Mouse (Mus musculus) liver, embryonic 14.5 days (tissue): ENCODE data around the gene Man1c1. TPM values are rescaled to one million over a fixed set of nuclear protein-coding genes. Genes with fewer than 3 reads are reported as not detected.

ENCODE experiments used
- ATAC-seq: fragments of 200-750 bp; cut with Nextera tagmentation; 2 replicates; pipeline ENCODE4 v1.8.0; 2017; ENCODE audit warnings: moderate number of reproducible peaks, mild to moderate bottlenecking, moderate library complexity; ENCODE audit not compliant: insufficient read depth
- DNase-seq, 3 experiments: peaks; one replicate each; pipeline ENCODE4 v3.0.0-alpha.2; 2012 to 2013; ENCODE audit warnings: low read depth in 3 of 3, low spot score in 3 of 3
- H3K27ac ChIP-seq: fragments of 300-500 bp; sonication (generic); 2 replicates; pipeline ENCODE4 v1.5.1; 2014; ENCODE audit warnings: moderate library complexity, mild to moderate bottlenecking, control low read depth, inconsistent platforms
- H3K27me3 ChIP-seq: fragments of 300-500 bp; sonication (generic); 2 replicates; pipeline ENCODE4 v1.6.1; 2014; ENCODE audit warnings: mild to moderate bottlenecking, low read length, moderate library complexity; ENCODE audit not compliant: control insufficient read depth, insufficient read depth
- H3K36me3 ChIP-seq: fragments of 300-500 bp; sonication (generic); replicated peaks from 2 replicates; pipeline ENCODE4 v1.6.1; 2014; ENCODE audit warnings: low read depth; ENCODE audit not compliant: control insufficient read depth, insufficient read depth
- H3K4me1 ChIP-seq, 2 experiments: fragments of 200-500 bp in 1 of 2; fragments of 300-500 bp in 1 of 2; sonication (generic) in 1 of 2; replicated peaks; 2 replicates each; pipeline ENCODE4 v1.6.1; 2012 to 2014; ENCODE audit warnings: antibody characterized with exemption in 1 of 2, inconsistent platforms in 1 of 2, low read length in 1 of 2; ENCODE audit not compliant: control insufficient read depth in 2 of 2, insufficient read depth in 2 of 2
- H3K4me2 ChIP-seq: fragments of 300-500 bp; sonication (generic); 2 replicates; pipeline ENCODE4 v1.6.1; 2014; ENCODE audit warnings: low read depth, mild to moderate bottlenecking, control low read depth, moderate library complexity
- H3K4me3 ChIP-seq, 2 experiments: fragments of 200-500 bp in 1 of 2; fragments of 300-500 bp in 1 of 2; sonication (generic) in 1 of 2; 2 replicates each; pipeline ENCODE4 v1.5.1; 2012 to 2014; ENCODE audit warnings: low read depth in 2 of 2, low read length in 2 of 2, mild to moderate bottlenecking in 2 of 2, control low read depth in 1 of 2, inconsistent platforms in 1 of 2, moderate library complexity in 1 of 2; ENCODE audit not compliant: insufficient read depth in 1 of 2
- H3K9ac ChIP-seq: fragments of 300-500 bp; sonication (generic); replicated peaks from 2 replicates; pipeline ENCODE4 v1.6.1; 2014; ENCODE audit warnings: mild to moderate bottlenecking, control low read depth, moderate library complexity
- H3K9me3 ChIP-seq: fragments of 300-500 bp; sonication (generic); 2 replicates; pipeline ENCODE4 v1.6.1; 2016; ENCODE audit warnings: low read length, mixed read lengths; ENCODE audit not compliant: control insufficient read depth
- CTCF ChIP-seq: IDR thresholded peaks from 2 replicates; pipeline ENCODE4 v1.5.1; 2016; ENCODE audit warnings: antibody characterized with exemption, low read depth, control low read depth
- EP300 ChIP-seq: IDR thresholded peaks from 2 replicates; pipeline ENCODE4 v1.6.1; 2016; ENCODE audit warnings: antibody characterized with exemption, low read depth
- WGBS: fragments of 180-500 bp; shearing (Covaris S2); extraction: QIAGEN DNeasy Blood & Tissue Kit; methylation state at CpG from one replicate; pipeline ENCODE4 v1.1.7; 2014; ENCODE audit not compliant: insufficient replicate concordance; 5-methylcytosine and 5-hydroxymethylcytosine counted together
- polyA plus RNA-seq, 2 experiments: library from polyadenylated mRNA; depleted of rRNA in 1 of 2; stranded (reverse) in 1 of 2; unstranded in 1 of 2; fragments of >200 nt; fragmentation: Nextera tagmentation in 1 of 2; extraction: Ambion mirVana in 1 of 2; gene quantifications; 2 replicates each; pipeline versions ENCODE4 v1.2.1 to v1.2.3; 2012 to 2014

Man1c1 gene
- polyA plus RNA-seq, 2 experiments, result 1.2 to 1.9 TPM

DNA sequence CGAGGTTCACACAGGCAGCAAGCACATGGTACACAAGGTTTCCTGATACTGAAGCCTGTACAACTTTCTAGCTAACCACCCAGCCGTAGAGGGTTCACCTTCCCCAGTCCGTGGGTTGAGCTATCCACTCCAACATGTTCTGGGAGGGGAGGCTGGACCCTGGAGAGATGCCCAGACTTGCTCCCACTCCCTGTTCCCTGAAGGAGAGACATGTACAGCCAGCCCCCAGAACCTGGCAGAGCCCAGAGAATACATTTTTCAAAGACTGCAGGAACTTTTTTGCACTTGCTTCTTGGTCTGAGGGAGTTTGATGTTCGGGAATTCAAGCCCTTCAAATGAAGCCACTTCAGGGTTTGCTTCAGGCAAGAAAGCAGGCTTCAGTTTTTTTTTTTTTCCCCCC is 77.7 kb downstream of the Man1c1 start:
- ATAC-seq, result no peak
- Histone ChIP-seq H3K4me1 (0 out of 4 replicates have a peak, but pooled peaks cover 0 to 2% of the 10 kb centered on the region in 2 experiments), H3K27ac (no peak overlapping the region)

DNA sequence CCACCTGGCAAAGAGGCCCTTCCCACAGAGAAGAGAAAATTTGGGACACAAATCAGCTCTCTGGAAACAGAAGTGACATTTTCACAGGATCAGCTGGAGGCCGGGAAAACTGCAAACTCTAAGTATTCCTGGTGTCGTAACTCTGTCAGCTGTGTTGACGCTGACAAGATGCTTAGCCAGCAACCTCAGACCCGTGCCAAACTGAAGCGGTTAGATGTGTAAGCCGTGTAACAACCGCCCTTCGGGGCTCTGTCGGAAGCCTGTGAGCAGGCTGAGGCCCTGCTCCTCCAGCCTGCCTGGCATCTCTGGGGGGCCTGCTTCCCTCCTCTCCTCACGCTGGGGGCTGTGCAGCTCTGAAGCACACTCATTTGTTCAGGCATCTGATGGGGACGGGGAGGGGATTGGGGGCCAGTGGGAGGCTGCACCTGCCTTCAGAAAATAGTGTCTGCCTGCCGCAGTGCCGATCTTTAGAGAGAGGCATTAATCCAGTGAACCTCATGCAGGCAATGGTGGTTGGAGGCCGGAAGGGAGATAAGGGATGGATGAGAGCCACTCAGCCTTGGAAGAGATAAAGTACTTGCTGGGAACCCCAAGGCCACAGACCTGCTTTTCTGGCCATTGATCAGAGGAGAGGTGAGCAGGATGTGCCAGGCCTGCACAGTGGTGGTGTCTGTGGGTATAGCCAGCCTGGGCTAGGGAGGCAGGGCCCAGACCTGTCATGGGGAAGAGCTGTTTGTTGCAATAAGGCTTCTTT is 79.8 kb downstream of the Man1c1 start:
- H3K4me3 ChIP-seq, result no peak overlapping the region
- no peaks in the 10 kb centered on the region for H3K36me3 ChIP-seq
- no peak for TF ChIP-seq EP300
- no peak for TF ChIP-seq CTCF
- no peak for ATAC-seq
- 0 out of 4 replicates have a peak, but pooled peaks cover 0 to 2% of the 10 kb centered on the region in 2 experiments for H3K4me1 ChIP-seq
- no peaks in the 10 kb centered on the region for H3K27me3 ChIP-seq
- WGBS, result 39% methylated on average over 14 of the region's 14 CpGs
- no peak for DNase-seq
- H3K27ac ChIP-seq, result no peak overlapping the region
- H3K9me3 ChIP-seq, result no peaks in the 10 kb centered on the region
- H3K4me2 ChIP-seq, result no peak overlapping the region
- H3K9ac ChIP-seq, result no peak overlapping the region

More for the DNA sequence above, 77.7 kb downstream of the Man1c1 start:
- Histone ChIP-seq H3K36me3 (no peaks in the 10 kb centered on the region), H3K4me3 (no peak overlapping the region), H3K4me2 (no peak overlapping the region), H3K9ac (no peak overlapping the region), H3K27me3 (no peaks in the 10 kb centered on the region), H3K9me3 (no peaks in the 10 kb centered on the region)
- no peak for DNase-seq
- 58% methylated on average over 4 of the region's 4 CpGs for WGBS
- no peak for TF ChIP-seq CTCF
- no peak for TF ChIP-seq EP300

DNA sequence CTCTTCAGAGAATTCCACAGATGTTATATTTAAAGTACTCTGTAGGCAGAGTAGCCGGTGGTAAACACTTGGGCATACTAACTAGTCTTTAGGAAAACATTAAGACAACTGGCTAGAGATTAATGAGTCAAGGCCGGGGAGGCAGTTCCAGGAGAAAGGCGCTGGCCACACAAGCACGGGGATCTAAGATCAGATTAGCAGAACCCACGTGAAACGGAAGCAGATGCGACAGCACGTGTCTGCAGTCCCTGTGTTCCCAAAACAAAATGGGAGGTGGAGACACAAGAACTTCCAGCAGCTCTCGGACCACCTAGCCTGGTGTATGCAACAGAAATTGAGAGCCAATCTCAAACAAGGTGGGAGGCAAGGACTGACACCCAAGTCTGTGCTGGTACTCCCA is 82.4 kb downstream of the Man1c1 start:
- Histone ChIP-seq H3K27ac (no peak overlapping the region), H3K27me3 (no peaks in the 10 kb centered on the region), H3K4me1 (0 out of 4 replicates have a peak, but pooled peaks cover 0 to 2% of the 10 kb centered on the region in 2 experiments), H3K9me3 (no peaks in the 10 kb centered on the region), H3K4me2 (no peak overlapping the region), H3K9ac (no peak overlapping the region), H3K4me3 (no peak overlapping the region), H3K36me3 (no peaks in the 10 kb centered on the region)
- 46% methylated on average over 9 of the region's 9 CpGs for WGBS
- TF ChIP-seq CTCF, result no peak
- no peak for TF ChIP-seq EP300
- DNase-seq (no peak), ATAC-seq (no peak)

- Histone ChIP-seq H3K4me2 (no peak overlapping the region), H3K9ac (no peak overlapping the region), H3K27me3 (no peaks in the 10 kb centered on the region), H3K4me3 (no peak overlapping the region), H3K9me3 (no peaks in the 10 kb centered on the region), H3K4me1 (0 out of 4 replicates have a peak, but pooled peaks cover 0 to 2% of the 10 kb centered on the region in 2 experiments), H3K27ac (no peak overlapping the region), H3K36me3 (no peaks in the 10 kb centered on the region)
- no peak for TF ChIP-seq CTCF
- TF ChIP-seq EP300, result no peak
- ATAC-seq (no peak), DNase-seq (no peak)
- WGBS, result 73% methylated on average over 8 of the region's 8 CpGs
Observed at GRCm38 (mm10) chr4:134620246-134620645, 83.8 kb downstream of the Man1c1 start.

DNA sequence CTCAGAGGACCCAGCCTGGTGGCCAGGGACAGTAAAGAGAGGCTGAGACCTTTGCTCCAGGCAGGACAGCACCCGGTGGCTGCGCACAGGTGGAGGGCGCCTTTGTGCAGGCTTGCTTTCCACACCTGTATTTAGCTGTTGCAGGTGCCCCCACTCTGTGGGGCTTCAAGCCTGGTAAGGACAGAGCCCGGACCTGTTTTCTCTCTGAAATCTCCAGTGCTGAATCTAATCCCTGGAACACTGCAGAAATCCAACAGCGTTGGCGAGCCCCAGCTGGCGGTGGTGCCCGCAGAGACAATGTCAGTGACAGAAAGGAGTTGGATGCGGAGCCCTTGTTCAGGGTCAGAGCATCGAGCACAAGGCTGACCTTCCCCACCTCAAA is 84.6 kb downstream of the Man1c1 start:
- DNase-seq (no peak), ATAC-seq (no peak)
- Histone ChIP-seq H3K9me3 (no peaks in the 10 kb centered on the region), H3K4me1 (0 out of 4 replicates have a peak, but pooled peaks cover 0 to 2% of the 10 kb centered on the region in 2 experiments), H3K36me3 (no peaks in the 10 kb centered on the region), H3K27ac (no peak overlapping the region), H3K27me3 (no peaks in the 10 kb centered on the region), H3K4me2 (no peak overlapping the region), H3K4me3 (no peak overlapping the region), H3K9ac (no peak overlapping the region)
- 83% methylated on average over 10 of the region's 10 CpGs for WGBS
- TF ChIP-seq CTCF (no peak), EP300 (no peak)
